Mouse (Mus musculus): Measurements from ENCODE around the gene Itpr2.

DNA sequence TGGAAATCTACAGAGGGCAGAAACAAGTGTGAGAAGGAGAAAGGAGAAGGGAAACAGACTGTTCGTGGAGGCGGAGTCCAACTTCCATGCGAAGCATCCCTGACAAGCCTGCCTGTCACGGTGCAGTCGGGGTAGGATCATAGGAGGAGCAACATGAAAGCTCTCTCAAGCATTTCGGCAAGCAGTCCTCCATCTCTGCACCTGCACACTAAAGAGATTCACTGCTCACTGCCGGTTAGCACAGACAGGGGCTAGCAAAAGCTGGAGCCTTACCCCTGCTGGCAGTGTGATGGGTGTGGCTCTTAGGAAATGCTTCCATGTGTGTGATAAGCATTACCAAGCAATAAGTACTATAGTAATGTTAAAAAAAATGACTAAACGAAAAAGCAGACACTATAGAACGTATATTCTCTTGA, 271.6 kb downstream of the Itpr2 start:
- no peak for TF ChIP-seq CTCF (IDR thresholded peaks at IDR 0.05; ENCODE audit: low read depth)
- no peak for TF ChIP-seq EP300 (optimal IDR thresholded peaks at IDR 0.05)

Data from stomach, postnatal 0 days (tissue).